Mouse (Mus musculus) embryo, embryonic 11.5 days (tissue): ENCODE measurements at regions not wholly inside any gene's neighbourhood (a gene's known extent, or its start where the extent isn't known, plus 50 kb on each side); places are given as distances from the start of the nearest gene placed in this dataset.

Source experiments
- DNase-seq: peaks from one replicate; pipeline ENCODE4 v3.0.0-alpha.2; 2012; ENCODE audit warnings: low read depth, low spot score

- DNase-seq: no peak
These were observed 288.0 kb downstream of the Icos start for GRCm38 (mm10) chr1:61265706-61266127.

- no peak for DNase-seq
These were observed 296.1 kb downstream of the Icos start for GRCm38 (mm10) chr1:61273843-61274242.

DNA sequence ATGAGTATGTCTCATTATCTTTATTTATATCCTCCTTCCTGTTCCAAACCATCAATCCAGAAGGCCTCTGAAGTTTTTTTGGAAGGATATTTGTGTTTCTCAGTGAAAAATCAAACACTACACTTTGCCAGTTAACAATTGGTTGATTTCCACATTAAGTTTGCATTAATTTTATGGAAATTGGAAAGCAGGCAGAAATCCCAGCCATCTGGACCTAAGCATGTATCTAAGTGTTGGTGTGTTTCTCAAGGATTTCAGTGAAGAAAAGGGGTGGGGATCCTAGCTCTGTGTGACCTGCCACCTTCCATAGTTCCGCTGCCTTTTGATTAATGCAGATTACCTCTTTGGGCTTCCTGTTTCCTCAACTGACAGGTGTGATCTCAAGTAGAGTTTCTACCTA lies 296.5 kb downstream of the Icos start:
- no peak for DNase-seq

DNA sequence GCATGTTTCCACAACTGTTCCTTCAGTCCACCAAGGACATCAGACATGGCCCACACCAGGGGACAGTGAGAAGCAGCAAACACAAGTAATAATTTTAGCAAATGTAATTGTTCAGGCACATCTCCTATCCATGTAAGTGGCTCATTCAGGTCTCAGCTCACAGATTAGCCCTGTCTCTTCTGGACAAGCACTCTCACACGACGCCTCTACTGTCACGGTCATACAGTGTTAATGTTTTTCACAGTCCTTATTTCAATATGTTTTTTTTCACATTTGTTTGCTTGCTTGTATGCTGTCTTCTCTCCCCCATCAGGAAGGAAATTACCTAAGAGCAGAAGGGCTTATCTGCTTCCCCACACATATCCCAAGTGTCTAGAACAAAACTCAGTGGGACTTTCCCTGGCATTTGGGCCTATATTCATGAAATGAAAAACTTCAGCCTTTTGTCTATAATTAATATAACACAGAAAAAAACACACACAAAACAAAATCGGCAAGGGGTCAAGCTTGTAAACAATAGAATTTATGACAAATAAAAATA lies 299.5 kb downstream of the Icos start:
- DNase-seq: no peak

- no peak for DNase-seq
These were observed 310.5 kb downstream of the Icos start for GRCm38 (mm10) chr1:61288185-61288584.

GRCm38 (mm10) chr1:61288946-61289345 lies 311.2 kb downstream of the Icos start:
- no peak for DNase-seq

- DNase-seq: no peak
These were observed 311.8 kb downstream of the Icos start for GRCm38 (mm10) chr1:61289552-61289951.

- DNase-seq: no peak
These were observed 315.4 kb downstream of the Icos start for GRCm38 (mm10) chr1:61293106-61293505.

DNA sequence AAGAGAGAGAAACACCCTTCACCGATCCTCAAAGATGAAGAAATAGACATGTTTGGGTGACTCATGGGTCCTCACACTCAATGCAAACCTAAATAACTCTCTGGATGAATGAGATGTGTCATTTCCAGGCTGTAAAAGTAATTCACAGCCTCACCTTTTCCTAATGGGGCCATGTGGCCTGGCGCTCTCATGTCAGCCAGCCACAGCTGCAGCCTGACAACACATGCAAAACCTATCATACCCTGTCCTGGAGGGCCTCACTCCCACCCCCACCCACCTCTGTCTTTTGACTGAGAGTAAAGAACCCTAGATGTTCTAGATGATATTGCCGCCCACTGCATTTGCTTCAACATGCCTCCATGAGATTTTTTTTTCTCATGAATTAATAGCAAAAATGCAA lies 317.5 kb downstream of the Icos start:
- no peak for DNase-seq

GRCm38 (mm10) chr1:61296831-61297230 lies 319.1 kb downstream of the Icos start:
- no peak for DNase-seq

DNA sequence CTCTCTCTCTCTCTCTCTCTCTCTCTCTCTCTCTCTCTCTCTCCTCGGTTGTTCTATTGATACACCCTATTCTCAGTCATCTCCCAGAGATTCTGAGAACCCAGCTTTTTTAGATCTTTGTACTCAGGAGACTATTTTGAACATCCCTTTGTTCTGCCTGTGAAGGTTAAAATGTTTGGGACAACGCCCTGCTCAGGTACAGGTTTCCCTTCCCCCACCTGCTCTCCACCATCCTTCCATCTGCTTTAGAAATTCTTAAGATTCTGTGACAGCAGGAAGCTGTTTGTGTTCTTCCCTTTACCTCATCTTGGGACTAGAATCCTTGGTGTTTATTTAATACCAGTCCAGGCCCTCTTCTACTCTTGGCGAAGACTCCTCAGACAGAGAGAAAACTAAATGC lies 319.6 kb downstream of the Icos start:
- no peak for DNase-seq

DNA sequence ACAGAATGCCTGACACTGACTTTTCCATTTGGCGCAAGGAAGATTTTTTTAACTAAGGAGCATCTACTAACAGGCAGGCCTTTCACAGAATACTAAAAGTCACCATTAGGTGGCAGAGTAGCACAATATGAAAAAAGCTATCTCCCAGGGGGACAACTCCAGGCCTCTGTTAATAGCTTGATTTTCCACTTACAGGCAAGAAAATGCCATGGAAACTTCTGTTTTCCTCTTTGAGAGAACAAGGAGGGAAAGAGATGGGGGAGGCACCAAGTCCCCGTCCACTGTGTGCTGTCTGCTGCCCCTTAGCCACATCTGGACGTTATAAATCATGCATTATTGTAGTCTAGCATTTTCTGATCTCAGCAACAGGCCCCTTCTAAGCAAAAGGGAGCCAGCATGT lies 320.3 kb downstream of the Icos start:
- DNase-seq: peak; percentile 83

DNA sequence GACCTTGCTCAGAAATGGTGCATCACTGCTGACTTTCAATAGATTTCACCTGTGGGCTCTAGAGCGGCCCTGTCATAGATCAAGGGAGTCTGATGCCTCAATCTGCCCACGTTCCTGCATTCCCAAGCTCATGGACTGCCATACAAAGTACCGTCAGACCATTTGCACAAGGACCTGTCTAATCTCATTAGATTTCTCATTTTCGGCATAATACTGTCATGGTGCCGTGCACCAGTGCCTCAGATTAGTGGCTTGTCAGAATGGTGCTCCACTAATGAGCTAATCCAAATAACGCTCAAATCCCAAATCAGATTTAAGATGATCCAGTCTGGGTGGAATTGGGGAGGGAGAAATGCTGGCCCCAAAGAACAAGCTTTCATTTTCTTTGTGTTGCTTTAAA lies 321.1 kb downstream of the Icos start:
- no peak for DNase-seq

- no peak for DNase-seq
These were observed 322.8 kb downstream of the Icos start for GRCm38 (mm10) chr1:61300491-61300890.

- DNase-seq: no peak
These were observed 323.6 kb downstream of the Icos start for GRCm38 (mm10) chr1:61301041-61302030.

DNA sequence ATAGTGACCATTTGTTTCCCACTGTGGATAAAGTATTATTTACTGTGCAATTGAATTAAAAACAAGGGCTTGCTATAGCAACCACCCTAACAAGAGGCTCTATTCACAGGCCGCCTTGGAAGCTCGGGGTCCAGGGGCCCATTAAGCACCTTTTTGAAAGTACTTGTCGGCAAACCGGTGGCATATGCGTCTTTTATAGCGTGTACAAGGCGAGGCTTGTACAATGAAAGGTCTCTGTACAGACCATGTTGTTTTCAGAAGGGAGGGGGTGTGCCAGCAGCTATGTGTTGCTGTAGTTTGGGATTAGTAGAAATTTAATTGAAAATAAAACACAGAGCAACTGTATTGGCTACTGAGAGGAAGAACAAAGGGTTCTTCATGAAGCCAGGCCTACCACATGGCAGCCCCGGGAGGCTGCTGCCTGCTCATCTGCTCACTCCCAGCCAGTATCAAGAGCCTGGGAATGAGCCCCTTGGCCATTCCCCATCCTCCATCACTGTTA lies 324.9 kb downstream of the Icos start:
- DNase-seq: no peak

- no peak for DNase-seq
These were observed 328.6 kb downstream of the Icos start for GRCm38 (mm10) chr1:61306296-61306695.

DNA sequence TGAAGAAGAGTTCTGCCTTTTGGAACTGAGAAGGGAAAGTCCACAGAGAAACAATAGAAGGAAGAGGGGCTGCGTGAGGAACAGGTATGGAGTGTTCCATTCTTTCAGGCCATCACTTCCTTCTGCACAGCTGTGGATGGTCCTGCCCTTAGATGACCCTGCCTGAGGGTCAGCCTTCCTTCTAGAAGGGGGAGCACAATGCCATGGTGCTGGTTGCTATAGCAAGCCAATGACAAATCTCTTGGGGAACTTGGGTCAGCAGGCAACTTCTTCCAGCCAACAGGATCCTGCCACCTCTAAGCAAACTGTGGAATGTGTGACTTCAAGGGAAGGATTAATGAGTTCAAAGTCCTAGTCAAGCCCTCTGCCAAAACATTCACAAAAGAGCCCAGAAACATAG lies 329.1 kb upstream of the Pard3b start:
- DNase-seq: no peak

DNA sequence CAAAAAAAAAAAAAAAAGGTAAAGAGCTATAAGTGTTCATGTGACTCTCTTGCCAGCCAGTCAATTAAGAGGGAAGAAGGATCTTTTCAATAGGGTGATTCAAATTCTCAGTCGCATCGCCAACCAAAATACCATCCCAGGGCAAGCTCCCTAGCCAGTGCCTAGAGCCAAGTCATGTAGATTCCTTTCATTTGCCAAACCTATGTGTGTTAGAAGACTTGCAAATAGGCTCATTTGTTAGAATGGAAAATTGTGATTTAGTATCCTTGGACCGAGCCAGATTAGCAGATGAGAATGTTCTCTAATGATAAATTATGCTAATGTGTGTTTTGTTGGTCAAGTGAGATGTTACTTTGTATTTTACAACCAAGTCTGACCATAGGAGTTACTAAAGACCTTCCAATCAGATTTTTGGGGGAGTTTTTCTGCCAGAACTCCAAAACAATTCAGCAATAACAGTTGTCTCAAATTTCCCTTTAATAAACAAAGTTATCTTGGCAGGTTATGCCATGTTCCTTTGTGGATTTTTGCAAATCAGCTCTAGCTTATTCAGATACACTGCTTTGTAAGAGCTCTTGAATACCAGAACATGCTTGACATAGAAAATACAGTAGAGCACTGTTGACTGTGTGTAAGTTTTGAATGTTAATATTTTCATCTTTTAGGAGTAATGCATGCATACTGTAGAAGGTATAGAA lies 328.4 kb upstream of the Pard3b start:
- no peak for DNase-seq

- no peak for DNase-seq
These were observed 327.9 kb upstream of the Pard3b start for GRCm38 (mm10) chr1:61310761-61311090.

GRCm38 (mm10) chr1:61313196-61313595 lies 325.4 kb upstream of the Pard3b start:
- DNase-seq: no peak

DNA sequence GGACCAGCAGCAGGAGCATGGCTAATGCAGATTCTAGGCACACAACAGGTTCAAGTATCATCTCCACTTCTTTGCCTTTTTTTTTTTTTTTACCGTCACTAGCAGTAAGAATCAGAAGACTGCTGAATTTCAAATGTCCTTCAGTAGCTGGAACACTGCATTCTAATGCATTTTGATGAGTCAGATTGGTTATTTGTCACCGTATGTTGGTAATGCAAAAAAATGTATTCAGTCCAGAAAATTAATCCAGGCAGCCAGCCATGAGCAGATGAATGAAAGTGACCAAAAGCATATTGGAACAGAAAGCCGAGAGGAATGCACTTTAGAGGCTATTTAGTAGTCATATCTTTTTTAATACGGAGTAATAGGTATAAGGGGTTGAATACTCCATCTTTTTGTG lies 322.4 kb upstream of the Pard3b start:
- DNase-seq: no peak
